Mouse (Mus musculus) brain, adult 10 weeks (tissue): ENCODE measurements around the gene Tbk1. TPM values are rescaled to one million over a fixed set of nuclear protein-coding genes. Genes with fewer than 3 reads are reported as not detected.

Experiments used
- polyA plus RNA-seq: library from polyadenylated mRNA; stranded (reverse); fragments of 350-450 nt; fragmentation: Illumina TruSeq; extraction: RNeasy Lipid Tissue Mini Kit (QIAGEN cat#74804); gene quantifications from one replicate; pipeline ENCODE4 v1.2.3, GENCODE M21; 2015; ENCODE audit warnings: low read depth, low replicate concordance

The Tbk1 gene
- polyA plus RNA-seq: 49.1 TPM

GRCm38 (mm10) chr10:121586675-121587370, at the start of gene Tbk1:
Gene Tbk1 (minus strand): TSS chr10:121586787.

GRCm38 (mm10) chr10:121626186-121626882, 39.7 kb upstream of the Tbk1 start, which contains the start of gene Xpot:
Gene Xpot (minus strand): TSS chr10:121626332.

Other genes starting within 250 kb of the Tbk1 start
- 44.4 TPM for gene Tbc1d30, start 235.5 kb downstream of the Tbk1 start, polyA plus RNA-seq
- gene Gns, start 221.7 kb downstream of the Tbk1 start, polyA plus RNA-seq: 49.7 TPM
- 36.0 TPM for gene Rassf3, start 110.4 kb downstream of the Tbk1 start, polyA plus RNA-seq
- gene Xpot, start 39.5 kb upstream of the Tbk1 start, polyA plus RNA-seq: 53.6 TPM
- 0.36 TPM for gene D930020B18Rik, start 54.8 kb upstream of the Tbk1 start, polyA plus RNA-seq
- 9.3 TPM for gene BC048403, start 153.2 kb upstream of the Tbk1 start, polyA plus RNA-seq